Mouse (Mus musculus) liver, adult 2 months (tissue): Measurements from ENCODE around the gene Gzme. TPM values are rescaled to one million over a fixed set of nuclear protein-coding genes. Genes with fewer than 3 reads are reported as not detected.
"Not testable (repeated sequence)": the region's sequence is repeated elsewhere in the genome, so short reads cannot be mapped to it uniquely, and the experiment has no call there.

ENCODE experiments used
- DNase-seq: peaks from one replicate; pipeline ENCODE4 v3.0.0-alpha.2; 2011; ENCODE audit warnings: low read depth, low spot score; ENCODE audit errors: extremely low read depth
- H3K27ac ChIP-seq: fragments of 200-500 bp; replicated peaks from 2 replicates; pipeline ENCODE4 v1.5.1; 2012; ENCODE audit warnings: low read depth, mild to moderate bottlenecking, control low read depth, inconsistent platforms, low read length; ENCODE audit not compliant: insufficient read depth
- H3K27me3 ChIP-seq: fragments of 200-500 bp; 2 replicates; pipeline ENCODE4 v1.6.1; 2012; ENCODE audit warnings: mild to moderate bottlenecking, moderate library complexity, low read length, inconsistent platforms; ENCODE audit not compliant: control insufficient read depth, insufficient read depth
- H3K36me3 ChIP-seq: fragments of 200-500 bp; 2 replicates; pipeline ENCODE4 v1.6.1; 2012; ENCODE audit warnings: low read length, inconsistent platforms; ENCODE audit not compliant: control insufficient read depth, insufficient read depth
- H3K4me1 ChIP-seq: fragments of 200-500 bp; 2 replicates; pipeline ENCODE4 v1.6.1; 2011; ENCODE audit warnings: low read length; ENCODE audit not compliant: control insufficient read depth, insufficient read depth
- H3K4me3 ChIP-seq: fragments of 200-500 bp; 2 replicates; pipeline ENCODE4 v1.5.1; 2011; ENCODE audit warnings: low read depth, mild to moderate bottlenecking, control low read depth, low read length, moderate library complexity; ENCODE audit not compliant: insufficient read depth
- H3K79me2 ChIP-seq: fragments of 200-500 bp; 2 replicates; pipeline ENCODE4 v1.6.1; 2012; ENCODE audit warnings: inconsistent platforms, mild to moderate bottlenecking, low read length, moderate library complexity; ENCODE audit not compliant: control insufficient read depth, insufficient read depth
- H3K9ac ChIP-seq: fragments of 200-500 bp; 2 replicates; pipeline ENCODE4 v1.6.1; 2012; ENCODE audit warnings: low read depth, mild to moderate bottlenecking, control low read depth, inconsistent platforms, low read length
- CTCF ChIP-seq: fragments of 200-500 bp; IDR thresholded peaks from 2 replicates; pipeline ENCODE4 v1.5.1; 2011; ENCODE audit warnings: low read depth, low read length, control low read depth
- POLR2A ChIP-seq: fragments of 200-500 bp; IDR thresholded peaks from 2 replicates; pipeline ENCODE4 v1.6.1; 2011; ENCODE audit warnings: low read length, control low read depth; ENCODE audit not compliant: insufficient read depth; ENCODE audit errors: extremely low read depth
- WGBS: fragments of 180-500 bp; shearing (Covaris S2); methylation state at CpG from one replicate; pipeline ENCODE4 v1.1.7; 2018; 5-methylcytosine and 5-hydroxymethylcytosine counted together
- polyA plus RNA-seq: library from polyadenylated mRNA; depleted of rRNA; stranded (reverse); fragments of >200 nt; gene quantifications from 2 replicates; pipeline ENCODE4 v1.2.3, GENCODE M21; 2012
- total RNA-seq: library from RNA; depleted of rRNA; stranded (reverse); fragments of >200 nt; gene quantifications from 2 replicates; pipeline ENCODE4 v1.2.3, GENCODE M21; 2014

Gene Gzme
- total and polyA plus RNA-seq, 2 experiments: not detected

DNA sequence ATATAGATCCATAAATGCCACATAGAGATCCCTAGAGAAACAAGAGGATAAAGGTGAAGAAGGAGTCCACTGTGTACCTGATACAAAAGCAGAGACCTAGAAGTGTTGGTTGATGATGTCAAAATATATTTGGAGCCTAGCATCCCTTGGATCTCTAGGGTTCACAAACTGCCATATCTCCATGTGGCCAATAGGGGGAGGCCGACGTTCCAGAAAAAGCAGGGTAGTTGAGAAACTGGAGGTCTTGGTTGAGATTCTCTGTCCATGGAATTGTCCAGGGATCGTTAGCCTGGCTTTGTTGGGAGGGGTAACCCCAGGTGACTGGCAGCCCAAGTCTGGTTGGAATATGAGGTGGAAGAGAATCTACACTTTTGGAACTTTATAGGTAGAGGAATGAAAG, 7.9 kb upstream of the Gzme start:
- 0 out of 2 replicates have a peak, but pooled peaks have one; percentile 9 for TF ChIP-seq CTCF
- TF ChIP-seq POLR2A: no peak
- WGBS: 50% methylated on average over 3 of the region's 3 CpGs
- no peak overlapping the region for H3K27ac ChIP-seq
- no peaks in the 10 kb centered on the region for H3K27me3 ChIP-seq
- H3K4me3 ChIP-seq: no peak overlapping the region
- H3K9ac ChIP-seq: no peak overlapping the region
- H3K36me3 ChIP-seq: no peaks in the 10 kb centered on the region
- DNase-seq: no peak
- H3K79me2 ChIP-seq: no peaks in the 10 kb centered on the region
- H3K4me1 ChIP-seq: no peaks in the 10 kb centered on the region

GRCm38 (mm10) chr14:56123516-56123915, 3.1 kb upstream of the Gzme start:
- 87% methylated on average over 3 of the region's 3 CpGs for WGBS
- Histone ChIP-seq H3K4me3 (no peak overlapping the region), H3K79me2 (no peaks in the 10 kb centered on the region), H3K4me1 (no peaks in the 10 kb centered on the region), H3K9ac (no peak overlapping the region), H3K27me3 (no peaks in the 10 kb centered on the region), H3K36me3 (no peaks in the 10 kb centered on the region), H3K27ac (no peak overlapping the region)
- TF ChIP-seq CTCF (no peak), POLR2A (no peak)
- no peak for DNase-seq

DNA sequence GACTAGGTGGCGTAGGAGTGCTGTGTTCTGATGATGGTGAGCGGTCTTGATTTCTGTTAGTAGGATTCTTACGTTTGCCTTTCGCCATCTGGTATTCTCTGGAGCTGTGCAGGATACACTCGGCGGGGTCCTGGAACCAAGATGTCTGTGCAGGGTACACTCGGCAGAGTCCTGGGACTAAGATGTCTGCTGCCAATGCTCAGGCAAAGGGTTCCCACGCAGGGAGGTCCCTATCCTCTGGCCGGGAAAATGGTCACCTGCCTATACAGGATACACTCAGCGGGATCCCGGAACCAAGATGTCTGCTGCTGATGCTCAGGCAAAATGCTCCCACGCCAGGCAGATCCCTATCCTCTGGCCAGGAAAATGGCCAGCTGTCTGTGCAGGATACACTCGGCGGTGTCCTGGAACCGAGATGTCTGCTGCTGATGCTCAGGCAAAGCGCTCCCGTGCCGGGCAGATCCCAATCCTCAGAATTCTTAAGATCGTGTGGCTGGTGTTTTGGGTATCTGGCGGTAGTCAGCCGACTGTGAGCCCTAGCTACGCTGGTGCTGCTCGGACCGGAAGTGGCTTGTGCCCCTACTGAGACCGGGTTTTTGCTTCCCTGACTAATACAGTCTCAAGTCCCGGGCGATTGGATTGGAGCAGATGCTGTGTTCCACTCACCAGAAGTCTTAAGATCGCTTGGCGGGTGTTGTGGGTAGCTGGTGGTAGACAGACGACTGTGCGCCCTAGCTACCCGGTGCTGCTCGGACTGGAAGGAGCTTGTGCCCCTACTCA, 4.7 kb downstream of the Gzme start:
- H3K4me3 ChIP-seq, H3K27ac ChIP-seq, H3K27me3 ChIP-seq, H3K36me3 ChIP-seq, H3K9ac ChIP-seq, DNase-seq, H3K79me2 ChIP-seq, H3K4me1 ChIP-seq: not testable (repeated sequence)
- WGBS: 90% methylated on average over 33 of the region's 33 CpGs

- TF ChIP-seq CTCF (no peak), POLR2A (no peak)
- WGBS: 76% methylated on average over 13 of the region's 13 CpGs
- Histone ChIP-seq H3K9ac (no peak overlapping the region), H3K27ac (no peak overlapping the region), H3K79me2 (no peaks in the 10 kb centered on the region), H3K36me3 (no peaks in the 10 kb centered on the region), H3K4me3 (no peak overlapping the region), H3K4me1 (no peaks in the 10 kb centered on the region), H3K27me3 (no peaks in the 10 kb centered on the region)
- DNase-seq: no peak
Observed at GRCm38 (mm10) chr14:56105447-56106180, 14.8 kb downstream of the Gzme start.

- H3K79me2 ChIP-seq: no peaks in the 10 kb centered on the region
- H3K27ac ChIP-seq: no peak overlapping the region
- no peaks in the 10 kb centered on the region for H3K27me3 ChIP-seq
- no peaks in the 10 kb centered on the region for H3K4me1 ChIP-seq
- no peaks in the 10 kb centered on the region for H3K36me3 ChIP-seq
- TF ChIP-seq POLR2A (no peak), CTCF (no peak)
- 77% methylated on average over 5 of the region's 5 CpGs for WGBS
- no peak overlapping the region for H3K4me3 ChIP-seq
- H3K9ac ChIP-seq: no peak overlapping the region
- no peak for DNase-seq
Observed at GRCm38 (mm10) chr14:56105016-56105415, 15.4 kb downstream of the Gzme start.

- no peak for DNase-seq
- no peaks in the 10 kb centered on the region for H3K36me3 ChIP-seq
- H3K4me3 ChIP-seq: no peak overlapping the region
- H3K79me2 ChIP-seq: no peaks in the 10 kb centered on the region
- H3K27me3 ChIP-seq: no peaks in the 10 kb centered on the region
- H3K4me1 ChIP-seq: no peaks in the 10 kb centered on the region
- no peak for TF ChIP-seq POLR2A
- TF ChIP-seq CTCF: no peak
- H3K9ac ChIP-seq: no peak overlapping the region
- no peak overlapping the region for H3K27ac ChIP-seq
- 60% methylated on average over 3 of the region's 3 CpGs for WGBS
Observed at GRCm38 (mm10) chr14:56103452-56103851, 17.0 kb downstream of the Gzme start.
